Mouse (Mus musculus) stomach, postnatal 0 days (tissue): ENCODE measurements around the gene Col25a1. TPM values are rescaled to one million over a fixed set of nuclear protein-coding genes. Genes with fewer than 3 reads are reported as not detected.

Source experiments
- ATAC-seq: fragments of 200-750 bp; cut with Nextera tagmentation; 2 replicates; pipeline ENCODE4 v1.8.0; 2017; ENCODE audit not compliant: low FRiP score, low TSS enrichment
- DNase-seq: peaks from one replicate; pipeline ENCODE4 v3.0.0-alpha.2; 2016; ENCODE audit warnings: low spot score
- H3K27ac ChIP-seq: fragments of 300-500 bp; sonication (generic); replicated peaks from 2 replicates; pipeline ENCODE4 v1.5.1; 2014; ENCODE audit warnings: mild to moderate bottlenecking, control low read depth
- H3K27me3 ChIP-seq: fragments of 300-500 bp; sonication (generic); 2 replicates; pipeline ENCODE4 v1.6.1; 2014; ENCODE audit warnings: low read length; ENCODE audit not compliant: control insufficient read depth, insufficient read depth
- H3K36me3 ChIP-seq: fragments of 300-500 bp; sonication (generic); 2 replicates; pipeline ENCODE4 v1.6.1; 2014; ENCODE audit warnings: low read length, mixed read lengths; ENCODE audit not compliant: control insufficient read depth, insufficient read depth
- H3K4me1 ChIP-seq: fragments of 300-500 bp; sonication (generic); replicated peaks from 2 replicates; pipeline ENCODE4 v1.6.1; 2014; ENCODE audit warnings: antibody characterized with exemption; ENCODE audit not compliant: control insufficient read depth, insufficient read depth
- H3K4me2 ChIP-seq: fragments of 300-500 bp; sonication (generic); replicated peaks from 2 replicates; pipeline ENCODE4 v1.6.1; 2014; ENCODE audit warnings: low read depth, mild to moderate bottlenecking, control low read depth, moderate library complexity
- H3K4me3 ChIP-seq: fragments of 300-500 bp; sonication (generic); 2 replicates; pipeline ENCODE4 v1.5.1; 2014; ENCODE audit warnings: low read depth, low read length, control low read depth
- H3K9ac ChIP-seq: fragments of 300-500 bp; sonication (generic); 2 replicates; pipeline ENCODE4 v1.6.1; 2014; ENCODE audit warnings: mild to moderate bottlenecking, low read length, control low read depth, mixed read lengths
- H3K9me3 ChIP-seq: fragments of 300-500 bp; sonication (generic); 2 replicates; pipeline ENCODE4 v1.6.1; 2016; ENCODE audit warnings: low read length; ENCODE audit not compliant: control insufficient read depth
- CTCF ChIP-seq: IDR thresholded peaks from 2 replicates; pipeline ENCODE4 v1.5.1; 2016; ENCODE audit warnings: antibody characterized with exemption, low read depth, mild to moderate bottlenecking, moderate library complexity
- EP300 ChIP-seq: optimal IDR thresholded peaks from 2 replicates; pipeline ENCODE3; 2016; ENCODE audit warnings: antibody characterized with exemption
- WGBS: fragments of 180-500 bp; shearing (Covaris S2); extraction: QIAGEN DNeasy Blood & Tissue Kit; methylation state at CpG from one replicate; pipeline ENCODE4 v1.1.7; 2014; 5-methylcytosine and 5-hydroxymethylcytosine counted together
- polyA plus RNA-seq: library from polyadenylated mRNA; unstranded; fragments of >200 nt; fragmentation: Nextera tagmentation; extraction: Ambion mirVana; gene quantifications from 2 replicates; pipeline ENCODE4 v1.2.1, GENCODE M21; 2015

Col25a1 gene
- polyA plus RNA-seq, 1 experiment from 2014 or later, result 1.3 TPM

DNA sequence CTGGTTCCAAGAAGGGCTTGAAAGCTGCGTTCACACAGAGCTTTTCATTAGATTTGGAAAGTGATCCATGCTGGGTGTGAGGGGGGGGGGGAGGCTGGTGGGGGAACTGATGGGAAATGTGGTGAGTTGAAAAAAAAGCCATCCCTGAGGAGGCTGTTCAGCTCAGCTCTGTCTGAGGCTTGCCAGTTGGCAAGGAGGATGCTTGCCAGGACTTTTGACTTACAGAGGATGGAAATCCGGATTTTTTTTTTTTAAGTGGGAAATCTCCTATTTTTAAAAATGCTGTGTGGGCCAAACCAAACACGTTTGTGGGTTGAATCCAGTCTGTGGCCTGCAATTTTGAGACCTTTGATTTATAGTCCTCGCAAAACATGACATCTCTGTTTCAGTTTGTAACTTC is 35.6 kb downstream of the Col25a1 start:
- Histone ChIP-seq H3K4me3 (no peak overlapping the region), H3K27me3 (no peaks in the 10 kb centered on the region), H3K9ac (no peak overlapping the region), H3K9me3 (no peaks in the 10 kb centered on the region), H3K4me1 (no peaks in the 10 kb centered on the region), H3K36me3 (no peaks in the 10 kb centered on the region), H3K27ac (no peak overlapping the region), H3K4me2 (no peak overlapping the region)
- ATAC-seq, result no peak
- no peak for TF ChIP-seq CTCF
- no peak for TF ChIP-seq EP300
- no peak for DNase-seq
- WGBS, result 61% methylated on average over 4 of the region's 4 CpGs

DNA sequence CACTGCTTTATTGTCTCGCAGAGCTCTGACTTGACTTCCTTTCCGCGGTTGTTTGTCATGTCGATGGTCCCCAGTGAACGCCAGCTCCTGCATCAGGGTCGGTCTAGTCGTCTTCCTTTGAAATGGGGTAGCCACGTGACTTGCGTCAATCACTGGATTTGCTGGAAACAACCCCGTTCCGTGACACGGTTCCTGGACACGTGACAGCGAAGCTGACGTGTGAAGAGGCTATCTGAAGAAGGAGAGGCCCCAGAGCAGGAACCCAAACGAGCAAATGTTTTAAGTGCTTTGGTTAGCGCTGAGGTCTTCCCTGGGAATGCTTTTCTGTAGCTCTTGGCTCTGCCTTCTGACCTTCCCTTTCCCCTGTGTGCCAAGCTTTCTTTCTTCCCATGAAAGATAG is 41.5 kb downstream of the Col25a1 start:
- no peak for DNase-seq

DNA sequence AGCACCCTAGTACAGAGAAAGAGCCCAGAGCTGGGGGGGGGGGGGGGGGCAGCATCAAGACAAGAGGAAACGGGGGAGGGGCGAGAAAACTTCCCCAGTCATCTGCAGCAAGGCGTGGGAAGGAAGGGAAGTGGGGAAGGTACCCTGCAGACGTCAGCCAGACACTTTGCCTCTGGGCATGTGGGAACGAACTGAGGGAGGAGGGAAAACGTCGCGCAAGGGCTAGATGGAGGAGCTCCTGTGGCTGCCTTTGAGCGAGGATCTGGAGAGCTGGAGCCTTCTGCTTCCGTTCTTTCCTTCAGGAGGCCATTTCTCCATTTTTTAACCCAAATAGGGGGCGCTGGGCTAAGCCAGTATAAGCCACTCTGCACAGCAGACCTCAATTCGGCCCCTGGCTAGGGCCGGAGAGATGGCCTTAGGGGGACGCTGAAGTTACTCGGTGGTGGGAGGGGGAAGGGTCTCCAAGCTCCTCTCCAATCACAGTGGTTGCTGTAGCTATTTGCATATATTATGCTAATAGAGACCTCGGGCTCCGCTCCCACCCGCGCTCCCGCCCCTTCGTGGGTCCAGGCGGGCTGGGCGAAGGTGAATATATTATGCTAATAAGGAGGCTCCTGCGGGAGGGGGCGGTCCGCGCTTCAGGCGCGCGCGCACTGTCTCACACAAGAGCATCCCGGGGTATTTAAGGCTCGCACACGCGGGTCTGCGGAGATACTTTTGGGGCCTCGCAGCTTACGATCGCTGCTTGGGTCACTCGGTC is 49.1 kb downstream of the Col25a1 start:
- H3K27me3 ChIP-seq, result no peaks in the 10 kb centered on the region
- H3K27ac ChIP-seq, result peak overlapping the region; percentile 49; the same call in 1 of the 2 replicates
- H3K4me1 ChIP-seq, result no peaks in the 10 kb centered on the region; the same call in 1 of the 2 replicates
- no peaks in the 10 kb centered on the region for H3K36me3 ChIP-seq
- TF ChIP-seq EP300, result no peak
- TF ChIP-seq CTCF, result peak; percentile 22
- ATAC-seq (peak; percentile 90), DNase-seq (peak; percentile 73)
- H3K9me3 ChIP-seq, result no peaks in the 10 kb centered on the region
- H3K4me2 ChIP-seq, result peak overlapping the region; percentile 99
- peak overlapping the region; percentile 56 for H3K4me3 ChIP-seq
- peak overlapping the region; percentile 61 for H3K9ac ChIP-seq
- under 1% methylated on average over 40 of the region's 40 CpGs for WGBS

More for the DNA sequence above, 41.5 kb downstream of the Col25a1 start:
- Histone ChIP-seq H3K27ac (no peak overlapping the region), H3K4me1 (no peaks in the 10 kb centered on the region), H3K9me3 (no peaks in the 10 kb centered on the region), H3K4me3 (no peak overlapping the region), H3K36me3 (no peaks in the 10 kb centered on the region), H3K27me3 (no peaks in the 10 kb centered on the region), H3K4me2 (no peak overlapping the region), H3K9ac (no peak overlapping the region)
- no peak for TF ChIP-seq EP300
- no peak for TF ChIP-seq CTCF
- 74% methylated on average over 17 of the region's 17 CpGs for WGBS
- no peak for ATAC-seq

DNA sequence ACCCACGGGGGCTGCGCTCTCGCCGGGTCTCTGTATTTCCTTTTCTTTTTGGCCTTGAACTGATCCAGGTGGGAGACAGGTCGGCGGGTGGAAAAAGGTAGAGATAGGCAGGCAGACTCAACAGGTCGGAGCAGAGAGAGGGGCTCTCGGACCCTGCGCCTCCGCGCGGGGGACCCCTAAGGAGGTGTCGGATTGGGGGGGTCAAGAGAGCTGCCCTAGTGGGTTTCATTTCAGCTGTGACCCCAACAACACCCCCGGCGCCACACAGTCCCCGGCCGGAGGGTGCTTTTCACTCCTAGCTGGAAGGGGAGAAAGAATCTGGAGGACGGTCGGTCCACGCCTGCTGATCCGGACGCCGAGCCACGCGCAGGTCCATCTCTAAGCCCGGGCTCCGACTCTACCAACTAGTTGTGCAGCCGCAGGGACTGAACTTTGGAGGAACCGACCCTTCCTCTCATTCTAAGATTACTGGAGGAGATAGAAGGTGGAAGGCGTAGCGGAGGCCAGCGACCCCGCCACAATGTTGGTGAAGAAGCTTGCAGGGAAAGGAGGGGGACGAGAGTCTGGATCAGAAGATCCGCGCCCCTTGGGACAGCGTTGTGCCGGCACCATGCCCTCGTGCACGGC is 49.8 kb downstream of the Col25a1 start:
- Histone ChIP-seq H3K9me3 (no peaks in the 10 kb centered on the region), H3K4me1 (no peaks in the 10 kb centered on the region; the same call in 1 of the 2 replicates), H3K4me2 (peak overlapping the region; percentile 99), H3K9ac (peak overlapping the region; percentile 61), H3K4me3 (peak overlapping the region; percentile 56), H3K27ac (no peak overlapping the region), H3K27me3 (no peaks in the 10 kb centered on the region), H3K36me3 (no peaks in the 10 kb centered on the region)
- peak; percentile 19 for DNase-seq
- 1% methylated on average over 40 of the region's 40 CpGs for WGBS
- peak; percentile 25; the same call in 1 of the 2 replicates for ATAC-seq
- no peak for TF ChIP-seq CTCF
- no peak for TF ChIP-seq EP300

DNA sequence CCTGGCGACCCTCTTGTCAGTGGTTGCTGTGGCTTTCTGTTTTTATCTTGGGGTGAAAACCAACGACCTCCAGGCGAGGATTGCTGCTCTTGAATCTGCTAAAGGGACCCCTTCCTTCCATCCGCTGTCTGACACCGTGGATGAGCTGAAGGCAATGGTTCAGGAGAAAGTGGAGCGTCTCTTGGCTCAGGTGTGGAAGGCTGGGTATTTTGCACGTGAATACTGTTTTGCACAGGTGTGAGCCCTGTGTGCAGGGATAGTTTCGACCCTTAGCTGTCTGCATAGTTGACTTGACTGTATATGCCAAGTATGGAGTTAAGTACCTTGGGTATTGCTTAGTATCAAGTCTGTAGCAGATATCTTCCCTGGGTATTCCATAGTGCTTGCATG is 50.3 kb downstream of the Col25a1 start:
- WGBS, result 15% methylated on average over 8 of the region's 8 CpGs
- Histone ChIP-seq H3K9ac (0 out of 2 replicates have a peak overlapping the region, but pooled peaks have one; percentile 61), H3K9me3 (no peaks in the 10 kb centered on the region), H3K4me1 (no peaks in the 10 kb centered on the region; the same call in 1 of the 2 replicates), H3K27me3 (no peaks in the 10 kb centered on the region), H3K4me3 (peak overlapping the region; percentile 56), H3K4me2 (peak overlapping the region; percentile 99), H3K36me3 (no peaks in the 10 kb centered on the region), H3K27ac (no peak overlapping the region)
- DNase-seq, result no peak
- no peak for ATAC-seq
- TF ChIP-seq EP300, result no peak
- TF ChIP-seq CTCF, result no peak

DNA sequence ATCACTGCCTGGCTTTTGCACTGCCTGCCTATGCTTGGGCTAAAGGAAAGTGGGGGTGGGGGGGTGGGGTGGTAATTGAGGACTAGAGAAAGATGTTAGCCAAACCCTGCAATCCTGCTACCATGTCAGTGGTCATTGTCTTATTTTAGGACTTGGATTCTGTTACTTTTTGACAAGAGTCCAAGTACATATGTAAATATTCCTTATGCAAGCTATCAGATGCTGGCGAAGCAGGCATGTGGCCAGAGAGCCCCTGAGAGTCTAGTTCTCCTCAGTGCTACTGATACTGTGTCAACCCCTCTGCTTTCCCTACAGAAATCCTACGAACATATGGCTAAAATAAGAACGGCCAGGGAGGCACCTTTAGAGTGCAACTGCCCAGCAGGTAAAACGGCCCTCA is 51.1 kb downstream of the Col25a1 start:
- WGBS, result 72% methylated on average over 4 of the region's 4 CpGs

More for the DNA sequence above, 51.1 kb downstream of the Col25a1 start:
- H3K9me3 ChIP-seq, result no peaks in the 10 kb centered on the region
- no peaks in the 10 kb centered on the region for H3K36me3 ChIP-seq
- TF ChIP-seq CTCF (no peak), EP300 (no peak)
- H3K4me3 ChIP-seq, result no peak overlapping the region
- ATAC-seq, result no peak
- no peak overlapping the region for H3K27ac ChIP-seq
- no peak overlapping the region for H3K4me2 ChIP-seq
- no peak for DNase-seq
- no peaks in the 10 kb centered on the region for H3K27me3 ChIP-seq
- no peaks in the 10 kb centered on the region; the same call in 1 of the 2 replicates for H3K4me1 ChIP-seq
- H3K9ac ChIP-seq, result no peak overlapping the region
